Mouse (Mus musculus) monocyte, adult 2 months (primary cell): ENCODE data around the gene Letm1.

ENCODE experiments used
- DNase-seq, 2 experiments: peaks; one replicate each; pipeline ENCODE4 v3.0.0; 2022; ENCODE audit warnings: low spot score in 2 of 2, low read depth in 1 of 2

Letm1 gene

GRCm38 (mm10) chr5:33782345-33782998, at the start of gene Letm1:
Gene Letm1 (minus strand): TSS chr5:33782817.
- DNase-seq = peak; percentile 81 to 86

GRCm38 (mm10) chr5:33830832-33831231, 48.2 kb upstream of the Letm1 start:
- DNase-seq = peak in 1 of 2 experiments; percentile 13

- no peak for DNase-seq
Observed at GRCm38 (mm10) chr5:33829958-33830357, 47.3 kb upstream of the Letm1 start.

- no peak for DNase-seq
Observed at GRCm38 (mm10) chr5:33828107-33828506, 45.5 kb upstream of the Letm1 start.

GRCm38 (mm10) chr5:33826001-33826400, 43.4 kb upstream of the Letm1 start:
- DNase-seq = no peak

- DNase-seq = no peak
Observed at GRCm38 (mm10) chr5:33822456-33822855, 39.8 kb upstream of the Letm1 start.

GRCm38 (mm10) chr5:33821901-33822427, 39.3 kb upstream of the Letm1 start:
- no peak for DNase-seq

GRCm38 (mm10) chr5:33820733-33821621, 38.4 kb upstream of the Letm1 start:
- DNase-seq = peak in 1 of 2 experiments; percentile 9

- DNase-seq = peak; percentile 34 to 58
Observed at GRCm38 (mm10) chr5:33819876-33820732, 37.5 kb upstream of the Letm1 start, which contains the start of gene Nsd2. Gene Nsd2 (plus strand): TSS chr5:33820725.

- DNase-seq = no peak
Observed at GRCm38 (mm10) chr5:33819141-33819875, 36.7 kb upstream of the Letm1 start.

- DNase-seq = no peak
Observed at GRCm38 (mm10) chr5:33818104-33818503, 35.5 kb upstream of the Letm1 start.

- no peak for DNase-seq
Observed at GRCm38 (mm10) chr5:33816008-33816725, 33.5 kb upstream of the Letm1 start.

GRCm38 (mm10) chr5:33811519-33811918, 28.9 kb upstream of the Letm1 start:
- DNase-seq = no peak

- no peak for DNase-seq
Observed at GRCm38 (mm10) chr5:33803337-33803736, 20.7 kb upstream of the Letm1 start.

GRCm38 (mm10) chr5:33791912-33792643, 9.5 kb upstream of the Letm1 start:
- DNase-seq = no peak

- no peak for DNase-seq
Observed at GRCm38 (mm10) chr5:33782999-33783390, 378 bp upstream of the Letm1 start.

GRCm38 (mm10) chr5:33781964-33782344, 663 bp downstream of the Letm1 start:
- peak in 1 of 2 experiments; percentile 3 for DNase-seq

- no peak for DNase-seq
Observed at GRCm38 (mm10) chr5:33777195-33777594, 5.4 kb downstream of the Letm1 start.

- DNase-seq = no peak
Observed at GRCm38 (mm10) chr5:33743481-33743880, 39.1 kb downstream of the Letm1 start.
